Mouse (Mus musculus) MEL (cell line): ENCODE measurements around the gene Iah1. TPM values are rescaled to one million over a fixed set of nuclear protein-coding genes. Genes with fewer than 3 reads are reported as not detected.

Source experiments
- DNase-seq: peaks from one replicate; pipeline ENCODE4 v3.0.0; 2011; ENCODE audit warnings: low read depth, low spot score
- H3K27ac ChIP-seq: 2 replicates; pipeline ENCODE4 v1.5.1; 2012; ENCODE audit warnings: low read depth, mild to moderate bottlenecking, control low read depth, low read length, moderate library complexity; ENCODE audit not compliant: control insufficient read depth
- H3K27me3 ChIP-seq, 2 experiments: fragments of 150-350 bp in 1 of 2; sonication (generic) in 1 of 2; 2 replicates each; pipeline ENCODE4 v1.6.1; 2012; ENCODE audit warnings: low read length in 2 of 2, mild to moderate bottlenecking in 2 of 2, improper control_type of control experiment in 1 of 2, moderate library complexity in 1 of 2; ENCODE audit not compliant: insufficient read depth in 2 of 2, control insufficient read depth in 1 of 2
- H3K36me3 ChIP-seq, 2 experiments: 2 replicates each; pipeline ENCODE4 v1.6.1; 2012 to 2014; ENCODE audit warnings: low read length in 2 of 2, improper control_type of control experiment in 1 of 2, inconsistent platforms in 1 of 2, mild to moderate bottlenecking in 1 of 2; ENCODE audit not compliant: insufficient read depth in 2 of 2, control insufficient read depth in 1 of 2
- H3K4me1 ChIP-seq, 2 experiments: fragments of 150-350 bp in 1 of 2; sonication (generic) in 1 of 2; 2 replicates each; pipeline ENCODE4 v1.6.1; 2012; ENCODE audit warnings: low read length in 2 of 2, improper control_type of control experiment in 1 of 2, mild to moderate bottlenecking in 1 of 2; ENCODE audit not compliant: insufficient read depth in 2 of 2, control insufficient read depth in 1 of 2
- H3K4me3 ChIP-seq, 2 experiments: fragments of 150-350 bp in 1 of 2; sonication (generic) in 1 of 2; 2 replicates each; pipeline ENCODE4 v1.5.1; 2012; ENCODE audit warnings: low read depth in 2 of 2, low read length in 2 of 2, mild to moderate bottlenecking in 2 of 2, moderate library complexity in 2 of 2, control low read depth in 1 of 2, improper control_type of control experiment in 1 of 2; ENCODE audit not compliant: control insufficient read depth in 1 of 2, insufficient read depth in 1 of 2
- H3K79me2 ChIP-seq: 2 replicates; pipeline ENCODE4 v1.6.1; 2012; ENCODE audit warnings: mild to moderate bottlenecking, low read length, moderate library complexity; ENCODE audit not compliant: control insufficient read depth, poor library complexity, insufficient read depth
- H3K9ac ChIP-seq: 2 replicates; pipeline ENCODE4 v1.6.1; 2012; ENCODE audit warnings: low read depth, mild to moderate bottlenecking, control low read depth, low read length, moderate library complexity; ENCODE audit not compliant: control insufficient read depth, poor library complexity, severe bottlenecking
- H3K9me3 ChIP-seq: fragments of 150-350 bp; sonication (generic); replicated peaks from 2 replicates; pipeline ENCODE4 v1.6.1; 2012; ENCODE audit warnings: mild to moderate bottlenecking, low read length, improper control_type of control experiment, moderate library complexity; ENCODE audit not compliant: insufficient read depth
- BHLHE40 ChIP-seq: IDR thresholded peaks from 2 replicates; pipeline ENCODE4 v1.6.1; 2012; ENCODE audit warnings: low read depth, mild to moderate bottlenecking, inconsistent platforms, low read length, improper control_type of control experiment, borderline replicate concordance
- CTCF ChIP-seq, 3 experiments: IDR thresholded peaks in 2 of 3; conservative IDR thresholded peaks in 1 of 3; 2 replicates each; pipeline ENCODE4 v1.5.1; 2011 to 2012; ENCODE audit warnings: low read length in 3 of 3, low read depth in 2 of 3, mild to moderate bottlenecking in 2 of 3, improper control_type of control experiment in 1 of 3, inconsistent platforms in 1 of 3, mixed read lengths in 1 of 3, moderate library complexity in 1 of 3; ENCODE audit not compliant: control insufficient read depth in 1 of 3, insufficient read depth in 1 of 3, poor library complexity in 1 of 3, severe bottlenecking in 1 of 3
- EP300 ChIP-seq, 2 experiments: IDR thresholded peaks; 2 replicates each; pipeline ENCODE4 v1.6.1; 2011; ENCODE audit warnings: improper control_type of control experiment in 2 of 2, low read length in 2 of 2, low read depth in 1 of 2, mild to moderate bottlenecking in 1 of 2
- ETS1 ChIP-seq: IDR thresholded peaks from 2 replicates; pipeline ENCODE4 v1.6.1; 2012; ENCODE audit warnings: low read depth, mild to moderate bottlenecking, inconsistent platforms, low read length, improper control_type of control experiment, moderate library complexity
- GABPA ChIP-seq: IDR thresholded peaks from 2 replicates; pipeline ENCODE4 v1.6.1; 2012; ENCODE audit warnings: low read depth, mild to moderate bottlenecking, inconsistent platforms, low read length, improper control_type of control experiment, moderate library complexity
- GATA1 ChIP-seq: IDR thresholded peaks from 2 replicates; pipeline ENCODE4 v1.6.1; 2011; ENCODE audit warnings: low read depth, low read length, improper control_type of control experiment
- JUND ChIP-seq: IDR thresholded peaks from 2 replicates; pipeline ENCODE4 v1.6.1; 2011; ENCODE audit warnings: low read depth, mild to moderate bottlenecking, improper control_type of control experiment, low read length
- MAX ChIP-seq: IDR thresholded peaks from 2 replicates; pipeline ENCODE4 v1.6.1; 2011; ENCODE audit warnings: low read length, improper control_type of control experiment
- MAZ ChIP-seq: IDR thresholded peaks from 2 replicates; pipeline ENCODE4 v1.6.1; 2012; ENCODE audit warnings: low read depth, mild to moderate bottlenecking, inconsistent platforms, low read length, improper control_type of control experiment
- MXI1 ChIP-seq: IDR thresholded peaks from 2 replicates; pipeline ENCODE4 v1.6.1; 2011; ENCODE audit warnings: mild to moderate bottlenecking, low read depth, low read length, improper control_type of control experiment
- MYC ChIP-seq: IDR thresholded peaks from 2 replicates; pipeline ENCODE4 v1.6.1; 2011; ENCODE audit warnings: low read depth, mild to moderate bottlenecking, low read length, improper control_type of control experiment, moderate library complexity
- NELFE ChIP-seq: IDR thresholded peaks from 2 replicates; pipeline ENCODE4 v1.6.1; 2011; ENCODE audit warnings: low read depth, low read length, improper control_type of control experiment
- NRF1 ChIP-seq: IDR thresholded peaks from 2 replicates; pipeline ENCODE4 v1.6.1; 2014; ENCODE audit warnings: low read depth, mild to moderate bottlenecking, inconsistent platforms, low read length, improper control_type of control experiment, moderate library complexity; ENCODE audit not compliant: poor library complexity, insufficient read depth, severe bottlenecking
- POLR2A ChIP-seq, 2 experiments: IDR thresholded peaks; 2 replicates each; pipeline ENCODE4 v1.6.1; 2011 to 2012; ENCODE audit warnings: low read length in 2 of 2, mild to moderate bottlenecking in 2 of 2, control low read depth in 1 of 2, improper control_type of control experiment in 1 of 2, low read depth in 1 of 2, moderate library complexity in 1 of 2; ENCODE audit not compliant: control insufficient read depth in 1 of 2, insufficient read depth in 1 of 2, poor library complexity in 1 of 2
- POLR2AphosphoS2 ChIP-seq: IDR thresholded peaks from 2 replicates; pipeline ENCODE4 v1.6.1; 2011; ENCODE audit warnings: low read length, improper control_type of control experiment
- POLR2AphosphoS5 ChIP-seq: IDR thresholded peaks from 2 replicates; pipeline ENCODE4 v1.6.1; 2012; ENCODE audit warnings: low read depth, borderline replicate concordance, mild to moderate bottlenecking, inconsistent platforms, low read length, moderate library complexity, mixed read lengths
- RAD21 ChIP-seq: IDR thresholded peaks from 2 replicates; pipeline ENCODE4 v1.6.1; 2011; ENCODE audit warnings: mild to moderate bottlenecking, low read depth, low read length, improper control_type of control experiment
- RCOR1 ChIP-seq: IDR thresholded peaks from 2 replicates; pipeline ENCODE4 v1.6.1; 2012; ENCODE audit warnings: low read depth, mild to moderate bottlenecking, inconsistent platforms, low read length, improper control_type of control experiment
- SIN3A ChIP-seq: IDR thresholded peaks from 2 replicates; pipeline ENCODE4 v1.6.1; 2012; ENCODE audit warnings: low read length, improper control_type of control experiment, inconsistent platforms
- SMC3 ChIP-seq: IDR thresholded peaks from 2 replicates; pipeline ENCODE4 v1.6.1; 2011; ENCODE audit warnings: low read depth, low read length, improper control_type of control experiment
- TAL1 ChIP-seq: IDR thresholded peaks from 2 replicates; pipeline ENCODE4 v1.6.1; 2012; ENCODE audit warnings: mild to moderate bottlenecking, inconsistent platforms, low read length, moderate library complexity, mixed read lengths
- TCF12 ChIP-seq: IDR thresholded peaks from 2 replicates; pipeline ENCODE4 v1.6.1; 2014; ENCODE audit warnings: low read depth, mild to moderate bottlenecking, inconsistent platforms, low read length, improper control_type of control experiment, moderate library complexity
- ZC3H11A ChIP-seq: IDR thresholded peaks from 2 replicates; pipeline ENCODE4 v1.6.1; 2012; ENCODE audit warnings: low read depth, mild to moderate bottlenecking, inconsistent platforms, low read length, improper control_type of control experiment
- ZKSCAN1 ChIP-seq: IDR thresholded peaks from 2 replicates; pipeline ENCODE4 v1.6.1; 2012; ENCODE audit warnings: low read depth, mild to moderate bottlenecking, inconsistent platforms, low read length, improper control_type of control experiment, moderate library complexity
- ZNF384 ChIP-seq: IDR thresholded peaks from 2 replicates; pipeline ENCODE4 v1.6.1; 2012; ENCODE audit warnings: low read depth, mild to moderate bottlenecking, inconsistent platforms, low read length, improper control_type of control experiment
- polyA plus RNA-seq, 2 experiments: library from polyadenylated mRNA; stranded (reverse) in 1 of 2; unstranded in 1 of 2; fragments of >175 nt in 1 of 2; fragments of >200 nt in 1 of 2; gene quantifications; 2 replicates each; pipeline versions ENCODE4 v1.2.1 to v1.2.4; 2012; ENCODE audit warnings: low replicate concordance in 2 of 2, low read depth in 1 of 2; ENCODE audit not compliant: insufficient read length in 2 of 2, insufficient read depth in 1 of 2, missing spikeins in 1 of 2
- total RNA-seq: library from RNA; depleted of rRNA; stranded (reverse); fragments of 300-350 nt; gene quantifications from 2 replicates; pipeline ENCODE4 v1.2.3, GENCODE M21; 2012

Gene Iah1
- total and polyA plus RNA-seq, 3 experiments = 14.2 to 15.4 TPM; not detected in 1

DNA sequence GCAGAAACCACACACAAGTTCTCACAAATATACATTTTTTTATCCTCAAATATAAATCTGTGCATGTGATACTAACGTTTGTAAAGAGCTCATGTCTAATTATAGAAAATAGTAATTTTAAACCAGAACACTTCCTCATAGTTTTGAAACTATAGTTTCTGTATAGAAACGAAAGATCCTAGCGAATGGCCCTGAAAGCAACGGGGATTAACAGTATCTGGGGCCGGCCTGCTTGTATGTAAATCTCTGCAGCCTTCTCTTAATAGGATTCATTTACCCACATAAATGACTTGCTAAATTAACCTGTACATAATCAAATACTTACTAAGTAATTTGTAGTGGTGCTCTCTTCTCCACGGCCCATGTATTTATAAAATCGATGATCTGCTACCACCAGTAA is 30.8 kb downstream of the Iah1 start:
- Histone ChIP-seq H3K79me2 (no peaks in the 10 kb centered on the region), H3K9me3 (no peaks in the 10 kb centered on the region), H3K36me3 (no peaks in the 10 kb centered on the region; a peak in 1 of 4 replicates), H3K27me3 (no peaks in the 10 kb centered on the region), H3K4me3 (no peak overlapping the region), H3K4me1 (no peaks in the 10 kb centered on the region), H3K27ac (no peak overlapping the region), H3K9ac (no peak overlapping the region)
- TF ChIP-seq TAL1 (no peak), RCOR1 (no peak), POLR2A (IDR thresholded peaks at IDR 0.05; ENCODE audit: control insufficient read depth in 1 of 2, insufficient read depth in 1 of 2, low read depth in 1 of 2, low read length in 2 of 2, poor library complexity in 1 of 2) (no peak), MAX (no peak), ZC3H11A (no peak), NELFE (no peak), RAD21 (no peak), ZNF384 (no peak), CTCF (IDR thresholded peaks at IDR 0.05 in 2 of 3, conservative IDR thresholded peaks at IDR 0.05 in 1 of 3; ENCODE audit: control insufficient read depth in 1 of 3, insufficient read depth in 1 of 3, low read depth in 2 of 3, low read length in 3 of 3, poor library complexity in 1 of 3, severe bottlenecking in 1 of 3) (no peak), POLR2AphosphoS5 (no peak), GATA1 (no peak), TCF12 (no peak), BHLHE40 (no peak)
- DNase-seq = no peak

DNA sequence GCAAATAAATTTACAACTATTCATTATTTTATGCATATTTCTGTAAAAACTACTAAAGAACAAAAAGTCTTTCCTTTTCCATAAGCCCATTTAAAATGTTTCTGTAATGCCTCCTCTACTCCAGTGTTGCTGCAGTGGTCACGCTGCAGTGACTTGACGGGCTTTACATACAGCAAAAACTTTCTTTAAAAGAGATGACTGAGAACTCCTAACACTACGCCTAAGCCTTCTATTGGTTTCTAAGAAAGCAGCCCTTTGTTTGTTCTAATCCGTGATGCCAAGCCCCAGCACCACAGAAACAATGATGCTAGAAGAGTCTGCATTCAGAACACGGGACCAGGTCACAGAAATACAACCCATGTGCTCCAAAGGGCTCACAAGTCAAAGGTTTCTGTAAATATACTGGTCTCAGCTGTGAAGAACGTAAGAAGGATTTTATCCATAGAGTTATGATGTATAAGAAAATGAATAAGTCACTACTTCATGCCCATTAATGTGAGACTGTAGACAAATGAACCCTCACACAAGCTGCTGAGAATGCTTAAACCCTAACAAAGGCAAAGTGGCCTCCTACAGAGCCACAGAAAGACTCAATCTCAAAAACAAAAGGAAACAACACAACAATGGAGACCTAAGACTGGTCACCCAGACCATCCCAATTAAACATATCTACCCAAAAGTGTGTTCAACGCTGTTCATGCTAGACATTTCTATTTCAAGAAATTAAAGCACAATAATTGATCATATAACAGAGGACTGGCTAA is 34.1 kb downstream of the Iah1 start:
- Histone ChIP-seq H3K9ac (no peak overlapping the region), H3K4me1 (no peaks in the 10 kb centered on the region), H3K4me3 (no peak overlapping the region), H3K36me3 (no peaks in the 10 kb centered on the region; a peak in 1 of 4 replicates), H3K79me2 (no peaks in the 10 kb centered on the region), H3K27ac (no peak overlapping the region), H3K9me3 (no peaks in the 10 kb centered on the region), H3K27me3 (no peaks in the 10 kb centered on the region)
- TF ChIP-seq MXI1 = no peak
- TF ChIP-seq MAZ = no peak
- TF ChIP-seq NRF1 = no peak
- no peak for TF ChIP-seq SIN3A
- TF ChIP-seq CTCF (IDR thresholded peaks at IDR 0.05 in 2 of 3, conservative IDR thresholded peaks at IDR 0.05 in 1 of 3; ENCODE audit: control insufficient read depth in 1 of 3, insufficient read depth in 1 of 3, low read depth in 2 of 3, low read length in 3 of 3, poor library complexity in 1 of 3, severe bottlenecking in 1 of 3) = no peak
- TF ChIP-seq TAL1 = no peak
- no peak for TF ChIP-seq GABPA
- no peak for TF ChIP-seq ETS1
- TF ChIP-seq ZC3H11A = no peak
- TF ChIP-seq EP300 (IDR thresholded peaks at IDR 0.05; ENCODE audit: low read depth in 1 of 2, low read length in 2 of 2) = no peak
- no peak for TF ChIP-seq GATA1
- TF ChIP-seq SMC3 = no peak
- TF ChIP-seq POLR2AphosphoS2 = no peak
- no peak for TF ChIP-seq JUND
- TF ChIP-seq POLR2A (IDR thresholded peaks at IDR 0.05; ENCODE audit: control insufficient read depth in 1 of 2, insufficient read depth in 1 of 2, low read depth in 1 of 2, low read length in 2 of 2, poor library complexity in 1 of 2) = no peak
- TF ChIP-seq MYC = no peak
- no peak for TF ChIP-seq ZKSCAN1
- no peak for DNase-seq
